Mouse (Mus musculus) heart, postnatal 25 days (tissue): ENCODE results near the gene Cd164l2. TPM values are rescaled to one million over a fixed set of nuclear protein-coding genes. Genes with fewer than 3 reads are reported as not detected.
A peak's percentile ranks its signal among the peaks of the same experiment; 100 is the strongest.

Experiments
- DNase-seq: peaks from one replicate; pipeline ENCODE4 v3.0.0; 2022; ENCODE audit warnings: low spot score
- intact Hi-C: fragments of 180-260 bp; cut with DNase I; formaldehyde crosslinking; loops from one replicate; pipeline ENCODE4 v1.15.1; 2025
- total RNA-seq, 2 experiments: library from RNA; stranded (reverse); gene quantifications; 2 replicates each; pipeline ENCODE4 v1.2.3; 2021

Gene Cd164l2
- total RNA-seq, 2 experiments from 2014 or later, result 0.53 TPM; not detected in 1

GRCm38 (mm10) chr4:133213268-133213590 is 1.3 kb downstream of the Cd164l2 start:
- DNase-seq, result no peak
- intact Hi-C loops, result loop anchor here (10.0 kb wide), 1 partner anchor 268 kb away; no protein-coding TSS in a partner anchor

- intact Hi-C loops, result loop anchor here (2.0 to 10.0 kb wide), 2 partner anchors 203 to 269 kb away; partner anchors contain the start of gene Ahdc1
- no peak for DNase-seq
These were observed 1.7 kb downstream of the Cd164l2 start for GRCm38 (mm10) chr4:133213661-133214060.

DNA sequence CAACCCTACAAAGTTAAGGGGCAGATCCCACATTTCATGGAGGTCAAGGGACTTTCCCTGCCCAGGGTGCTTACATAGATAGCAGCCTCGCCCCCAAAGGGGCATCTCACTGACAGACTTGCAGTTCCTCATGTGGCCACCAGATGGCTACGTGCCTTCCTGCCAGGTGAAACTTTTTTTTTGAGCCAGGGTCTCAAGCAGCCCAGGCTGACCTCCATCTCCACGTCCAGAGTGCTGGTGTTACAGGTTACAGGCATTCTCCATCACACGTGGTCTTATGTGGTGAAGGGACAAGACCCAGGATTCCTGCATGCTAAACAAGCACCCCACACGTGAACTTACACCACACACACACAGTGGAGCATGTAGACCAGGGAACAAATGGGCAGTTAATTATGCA is 5.7 kb downstream of the Cd164l2 start:
- intact Hi-C loops, result loop anchor here (2.0 to 10.0 kb wide), 3 partner anchors 35 to 273 kb away; no protein-coding TSS in a partner anchor
- DNase-seq, result no peak

GRCm38 (mm10) chr4:133218745-133219144 is 6.8 kb downstream of the Cd164l2 start:
- intact Hi-C loops, result loop anchor here (10.0 kb wide), 1 partner anchor 274 kb away; no protein-coding TSS in a partner anchor
- no peak for DNase-seq

GRCm38 (mm10) chr4:133220656-133221055 is 8.7 kb downstream of the Cd164l2 start:
- DNase-seq, result no peak
- intact Hi-C loops, result no loop called here

- intact Hi-C loops, result no loop called here
- no peak for DNase-seq
These were observed 9.8 kb downstream of the Cd164l2 start for GRCm38 (mm10) chr4:133221701-133222100.

DNA sequence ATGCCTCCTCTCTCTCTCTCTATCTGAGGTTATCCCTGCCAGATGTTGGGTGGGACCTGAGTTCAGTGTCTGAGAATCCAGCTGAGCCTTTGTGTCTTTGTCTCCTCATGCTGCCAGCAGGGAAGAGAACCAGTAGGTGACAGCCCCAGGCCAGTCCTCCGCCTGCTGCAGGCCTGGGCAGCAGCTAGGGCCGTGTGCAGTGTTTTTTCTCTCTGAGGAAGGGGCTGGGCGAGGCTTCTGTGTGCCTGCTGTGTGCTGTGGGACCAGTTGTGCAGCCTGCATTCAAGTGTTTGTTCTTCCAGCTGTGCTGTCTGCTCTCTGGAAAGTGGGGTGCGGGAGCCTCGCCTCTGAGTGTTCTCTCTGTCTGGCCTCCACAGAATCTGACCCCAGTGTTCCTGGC is 11.9 kb downstream of the Cd164l2 start:
- DNase-seq, result no peak
- intact Hi-C loops, result no loop called here

DNA sequence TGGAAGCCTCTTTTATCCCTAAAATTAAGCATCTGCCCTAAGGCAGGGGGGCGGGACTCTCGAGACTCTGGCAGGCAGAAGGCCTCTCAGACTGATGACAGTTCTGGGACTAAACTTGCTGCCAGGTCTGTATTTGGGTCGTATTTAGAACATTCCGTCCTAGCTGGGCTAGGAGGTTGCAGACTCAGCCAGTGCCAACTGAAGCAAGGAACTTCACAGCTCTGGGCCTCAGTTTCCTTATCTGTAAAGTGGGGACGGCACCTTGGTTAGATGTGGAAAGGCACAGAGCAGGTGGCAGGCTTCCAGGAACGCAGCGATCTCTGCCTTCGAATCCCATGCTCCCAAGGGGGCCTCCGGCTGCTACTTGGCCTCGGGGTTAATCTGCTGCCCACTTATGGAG is 14.1 kb downstream of the Cd164l2 start:
- intact Hi-C loops, result no loop called here
- peak; percentile 57 for DNase-seq

GRCm38 (mm10) chr4:133227636-133228035 is 15.7 kb downstream of the Cd164l2 start:
- intact Hi-C loops, result no loop called here
- DNase-seq, result no peak

DNA sequence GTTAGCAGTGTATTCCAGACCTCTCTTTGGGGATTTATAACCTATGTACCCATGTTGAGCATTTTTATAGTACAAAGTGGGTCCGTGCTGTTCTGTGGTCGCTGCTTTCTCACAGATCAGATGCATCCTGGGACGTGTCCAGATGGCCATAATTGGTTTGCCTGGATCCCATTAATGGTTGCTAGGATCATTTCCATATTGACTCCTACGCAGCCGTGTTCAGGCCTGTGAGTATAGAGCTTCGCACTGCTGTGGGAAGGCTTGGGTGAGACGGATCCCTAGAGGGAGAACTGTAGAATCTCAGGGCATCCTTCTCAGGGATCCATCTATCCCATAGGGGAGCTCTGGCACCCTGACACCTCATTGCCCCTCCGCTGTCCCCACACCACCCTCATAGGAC is 17.7 kb downstream of the Cd164l2 start:
- intact Hi-C loops, result no loop called here
- DNase-seq, result no peak

DNA sequence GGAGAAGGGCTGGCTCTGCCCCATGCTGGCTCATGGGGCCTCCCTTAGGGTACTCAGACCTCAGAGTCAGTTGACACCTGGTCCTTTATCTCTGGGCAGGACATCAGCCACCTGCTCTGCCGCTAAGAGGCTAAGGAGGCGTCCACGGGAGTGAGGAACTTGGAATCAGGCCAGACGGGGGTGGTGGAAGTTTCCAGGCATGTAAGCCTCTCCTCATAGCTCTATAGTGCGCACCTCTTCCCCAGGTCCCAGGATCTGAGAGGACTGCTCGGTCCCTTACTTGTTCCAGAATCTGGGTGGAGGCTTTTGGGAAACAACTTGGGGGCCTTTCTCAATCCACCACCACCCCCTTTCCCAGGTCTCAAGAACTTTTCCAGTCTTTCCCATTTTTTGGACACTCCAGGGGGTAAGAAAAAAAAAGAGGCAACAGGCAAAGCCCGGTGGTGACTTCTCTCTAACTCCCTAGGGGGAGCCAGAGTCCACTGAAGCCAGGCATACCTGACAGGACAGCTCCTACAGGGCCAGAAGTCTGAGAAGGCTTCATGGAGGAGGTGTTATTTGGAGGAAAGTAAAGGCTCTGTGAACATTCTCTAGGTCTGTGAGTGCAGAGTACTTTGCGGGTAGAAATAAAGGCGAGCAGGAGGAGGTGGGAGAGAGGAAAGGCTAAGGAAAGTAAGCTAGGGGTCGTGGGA is 21.5 kb downstream of the Cd164l2 start:
- intact Hi-C loops, result loop anchor here (1.0 kb wide), 1 partner anchor 64 kb away; no protein-coding TSS in a partner anchor
- no peak for DNase-seq

GRCm38 (mm10) chr4:133234771-133235170 is 22.8 kb downstream of the Cd164l2 start:
- intact Hi-C loops, result loop anchor here (2.0 kb wide), 1 partner anchor 16 kb away; no protein-coding TSS in a partner anchor
- no peak for DNase-seq

- intact Hi-C loops, result loop anchor here (2.0 kb wide), 1 partner anchor 15 kb away; no protein-coding TSS in a partner anchor
These were observed 23.5 kb downstream of the Cd164l2 start for GRCm38 (mm10) chr4:133235415-133235814.

GRCm38 (mm10) chr4:133237911-133238310 is 26.0 kb downstream of the Cd164l2 start:
- intact Hi-C loops, result no loop called here
- no peak for DNase-seq

More at GRCm38 (mm10) chr4:133235415-133235814, 23.5 kb downstream of the Cd164l2 start:
- DNase-seq, result no peak

GRCm38 (mm10) chr4:133240490-133240921 is 28.6 kb downstream of the Cd164l2 start, which contains the start of gene Map3k6:
Gene Map3k6, plus strand, starts transcription at chr4:133240818.
- intact Hi-C loops, result no loop called here
- DNase-seq, result peak; percentile 96

GRCm38 (mm10) chr4:133240934-133241908 is 29.3 kb downstream of the Cd164l2 start:
- DNase-seq, result peak; percentile 87
- intact Hi-C loops, result no loop called here

DNA sequence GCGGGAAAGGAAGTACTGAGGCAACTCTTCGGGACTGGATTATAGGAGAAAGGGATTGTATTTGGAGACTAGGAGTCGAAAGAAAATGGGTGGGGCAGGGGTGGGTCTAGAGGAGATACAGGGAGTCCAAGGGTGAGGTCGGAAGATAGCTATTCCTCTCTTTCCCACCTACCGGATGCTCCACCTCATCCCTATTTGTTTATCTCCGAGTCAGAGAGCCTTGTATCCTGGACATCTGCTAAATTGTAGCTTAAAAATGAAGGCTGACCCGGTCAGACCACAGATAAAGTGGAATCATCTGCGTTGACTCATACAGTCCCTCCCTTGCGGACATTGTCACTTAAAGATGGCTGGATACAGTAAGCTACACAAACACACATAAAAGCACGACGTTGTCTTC is 30.0 kb downstream of the Cd164l2 start:
- intact Hi-C loops, result no loop called here
- DNase-seq, result no peak

- intact Hi-C loops, result no loop called here
- DNase-seq, result no peak
These were observed 30.8 kb downstream of the Cd164l2 start for GRCm38 (mm10) chr4:133242710-133243109.

GRCm38 (mm10) chr4:133243538-133243937 is 31.6 kb downstream of the Cd164l2 start:
- no peak for DNase-seq
- intact Hi-C loops, result no loop called here

- no peak for DNase-seq
- intact Hi-C loops, result no loop called here
These were observed 32.4 kb downstream of the Cd164l2 start for GRCm38 (mm10) chr4:133244289-133244688.
